ENCODE assay signal across 20 mouse cellular contexts in genomic region chr11:19356151-19356550, GRCm38 (mm10).
"Had no signal": no experiment of that assay in that cellular context is flagged by ENCODE, and none has a peak within 500 bp of the region (broad histone marks: within the 10 kb centered on the region; RNA-seq: fewer than 3 reads in every experiment).

No protein-coding gene starts in this region.

- DNase-seq: kidney, adult 8-10 months; kidney, postnatal 25 days; left cerebral cortex, postnatal 4 days; liver, postnatal 0 days; lung, postnatal 36 days; right cerebral cortex, adult 18-20 months; right cerebral cortex, postnatal 14 days; spleen, adult 18-20 months; thymus, postnatal 25 days had no signal

- H3K9ac ChIP-seq: limb, embryonic 12.5 days; limb, embryonic 15.5 days; liver, embryonic 14.5 days; liver, postnatal 0 days; midbrain, embryonic 13.5 days; neural tube, embryonic 12.5 days; neural tube, embryonic 15.5 days; stomach, embryonic 15.5 days had no signal

- H3K9me3 ChIP-seq: limb, embryonic 12.5 days; limb, embryonic 15.5 days; midbrain, embryonic 13.5 days; neural tube, embryonic 12.5 days; neural tube, embryonic 15.5 days; stomach, embryonic 15.5 days had no signal

- ATAC-seq: hindbrain, embryonic 16.5 days; intestine, postnatal 0 days; liver, postnatal 0 days; midbrain, embryonic 13.5 days; midbrain, embryonic 16.5 days had no signal

- H3K4me3 ChIP-seq: limb, embryonic 12.5 days; limb, embryonic 15.5 days; midbrain, embryonic 13.5 days; neural tube, embryonic 12.5 days; neural tube, embryonic 15.5 days; stomach, embryonic 15.5 days had no signal

- H3K27me3 ChIP-seq: midbrain, embryonic 13.5 days; neural tube, embryonic 12.5 days; neural tube, embryonic 15.5 days; stomach, embryonic 15.5 days had no signal

- H3K4me1 ChIP-seq: limb, embryonic 12.5 days; limb, embryonic 15.5 days had no signal

- H3K36me3 ChIP-seq: limb, embryonic 12.5 days; limb, embryonic 15.5 days; midbrain, embryonic 13.5 days; neural tube, embryonic 12.5 days; neural tube, embryonic 15.5 days; stomach, embryonic 15.5 days had no signal

- H3K4me2 ChIP-seq: limb, embryonic 12.5 days; limb, embryonic 15.5 days; liver, embryonic 11.5 days; midbrain, embryonic 13.5 days; neural tube, embryonic 12.5 days; neural tube, embryonic 15.5 days; stomach, embryonic 15.5 days had no signal

- H3K27ac ChIP-seq: limb, embryonic 12.5 days; limb, embryonic 15.5 days; liver, embryonic 14.5 days; midbrain, embryonic 13.5 days; neural tube, embryonic 12.5 days; neural tube, embryonic 15.5 days; stomach, embryonic 15.5 days had no signal
